Mouse (Mus musculus) bone marrow macrophage, adult 2 months (primary cell): Measurements from ENCODE around the gene Olfr906.

ENCODE experiments used
- CTCF ChIP-seq: IDR thresholded peaks from 2 replicates; pipeline ENCODE4 v1.5.1; 2012; ENCODE audit warnings: low read depth, mild to moderate bottlenecking, low read length, moderate library complexity
- POLR2A ChIP-seq: IDR thresholded peaks from 2 replicates; pipeline ENCODE4 v1.6.1; 2012; ENCODE audit warnings: mild to moderate bottlenecking, low read depth, low read length, borderline replicate concordance

DNA sequence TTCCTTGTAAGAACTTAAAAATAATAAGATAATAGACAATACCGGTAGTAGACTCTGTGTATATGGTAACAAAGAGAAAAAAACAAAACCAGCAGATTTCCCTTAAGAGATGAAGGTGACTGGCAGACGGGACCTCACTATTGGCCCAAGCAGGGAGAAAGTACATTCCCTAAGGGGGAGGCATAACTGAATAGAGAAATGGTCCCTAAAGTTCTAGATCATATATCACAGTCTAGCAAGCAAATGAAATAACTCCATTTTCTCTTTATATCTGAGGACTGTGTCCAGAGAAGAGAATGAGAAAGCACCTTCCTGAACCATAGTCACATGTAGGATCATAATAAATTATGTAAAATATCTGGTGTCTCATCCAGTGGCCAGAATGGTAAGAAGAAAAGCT, 8.6 kb downstream of the Olfr906 start, which contains the start of gene Olfr907:
- TF ChIP-seq POLR2A = no peak
- no peak for TF ChIP-seq CTCF
